Mouse (Mus musculus): ENCODE measurements around the gene Myh11.
A peak's percentile ranks its signal among the peaks of the same experiment; 100 is the strongest.

Myh11 gene

DNA sequence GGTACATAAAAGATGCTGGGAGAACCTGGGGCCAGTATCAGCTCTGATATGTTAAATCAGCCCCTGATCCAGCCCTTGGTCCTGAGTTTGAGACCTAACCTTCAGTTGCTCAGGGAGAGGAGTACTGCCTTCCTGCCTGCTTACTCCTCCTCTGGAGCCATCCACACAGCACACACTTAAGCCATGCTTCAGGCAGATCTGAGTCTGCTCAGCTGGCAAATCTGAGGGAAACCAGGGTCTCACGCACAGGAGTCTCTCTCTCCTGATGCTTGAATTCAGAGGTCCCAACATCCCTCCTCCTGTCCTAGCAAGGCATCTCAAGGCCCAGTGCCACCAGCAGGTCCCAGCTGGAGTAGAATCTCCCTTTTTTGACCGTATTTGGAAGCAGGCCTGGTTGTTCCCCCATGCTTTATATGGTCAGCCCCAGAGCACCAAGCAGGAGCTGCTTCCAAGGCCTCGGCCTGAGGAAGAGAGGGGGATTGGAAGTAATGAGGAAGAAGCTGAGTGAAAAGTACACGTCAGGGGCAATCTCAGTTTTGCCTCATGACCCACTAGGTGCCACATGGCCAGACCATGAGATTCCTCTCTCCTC is 18.7 kb downstream of the Myh11 start:
- no peak for DNase-seq (ENCODE audit: low spot score in 2 of 2)

DNA sequence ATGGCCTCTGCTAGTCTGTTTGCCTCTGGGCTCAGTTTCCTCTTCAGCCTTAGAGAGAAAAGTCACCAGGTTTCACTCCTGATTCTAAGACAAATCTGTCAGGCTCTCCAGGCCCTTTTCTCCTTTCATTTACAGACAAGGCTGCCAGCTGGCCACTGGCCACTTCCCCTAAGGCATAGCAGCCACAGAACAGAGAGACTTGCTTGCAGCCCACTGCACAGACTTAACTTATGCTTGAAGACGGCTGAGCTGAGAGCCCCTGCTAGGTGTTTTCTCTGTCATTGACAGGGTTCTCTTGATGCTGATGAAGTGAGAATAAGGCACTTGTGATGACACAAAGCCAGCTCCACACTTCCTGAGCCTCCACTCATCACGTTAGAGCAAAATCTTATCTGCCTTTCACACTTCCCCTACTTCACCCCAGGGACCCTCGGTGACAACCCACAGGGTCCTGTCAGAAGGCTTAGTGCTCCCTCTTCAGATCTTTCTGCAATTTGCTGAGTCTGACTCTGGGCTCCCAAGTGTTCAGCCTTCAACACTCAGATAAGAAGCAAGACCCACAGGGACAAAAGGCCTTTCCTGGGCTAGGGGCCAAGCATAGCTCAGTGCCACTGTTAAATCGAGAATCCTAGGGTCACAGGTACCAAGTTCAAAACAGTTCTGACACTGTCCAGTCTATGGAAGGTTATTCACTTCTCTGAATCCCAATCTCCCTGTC is 25.8 kb downstream of the Myh11 start:
- DNase-seq (ENCODE audit: low spot score in 2 of 2): no peak

DNA sequence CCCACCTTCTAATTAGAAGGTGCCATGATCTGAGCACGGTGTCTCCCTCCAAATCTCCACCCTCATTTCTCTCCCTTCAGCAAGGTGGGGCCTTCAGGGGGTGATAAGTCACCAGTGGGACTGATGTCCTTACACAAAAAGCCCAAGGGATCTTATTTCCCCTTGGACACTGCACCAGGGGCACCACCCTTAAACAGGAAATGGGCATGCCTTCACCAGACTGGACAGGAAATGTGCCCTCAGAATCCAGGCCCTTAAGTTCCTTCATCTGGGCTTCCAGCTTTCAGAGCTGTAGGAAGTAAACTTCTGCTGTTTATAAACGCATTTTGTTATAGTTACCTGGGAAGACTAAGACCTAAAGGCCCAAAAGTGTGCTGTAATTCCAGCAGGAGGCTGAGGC is 26.7 kb downstream of the Myh11 start:
- no peak for DNase-seq (ENCODE audit: low spot score in 2 of 2)

DNA sequence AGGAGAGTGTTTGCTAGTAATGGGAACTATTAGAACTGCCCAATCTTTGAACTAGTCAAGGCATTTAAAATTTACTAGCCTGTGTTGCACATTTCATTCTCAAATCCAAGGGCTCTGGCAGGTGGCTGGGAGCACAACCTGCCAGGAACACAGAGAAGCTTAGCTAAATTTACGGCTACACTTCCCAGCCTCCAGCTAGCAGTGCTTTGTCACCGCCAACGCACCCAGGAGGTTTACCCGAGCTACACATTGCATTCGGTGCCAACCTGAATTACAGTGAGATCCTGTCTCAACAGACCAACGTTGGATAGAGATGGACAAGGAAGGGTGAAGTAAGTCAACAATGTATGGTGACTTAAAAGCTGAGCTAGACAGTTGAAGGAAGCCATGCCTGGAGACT is 27.9 kb downstream of the Myh11 start:
- DNase-seq (ENCODE audit: low spot score in 2 of 2): no peak

DNA sequence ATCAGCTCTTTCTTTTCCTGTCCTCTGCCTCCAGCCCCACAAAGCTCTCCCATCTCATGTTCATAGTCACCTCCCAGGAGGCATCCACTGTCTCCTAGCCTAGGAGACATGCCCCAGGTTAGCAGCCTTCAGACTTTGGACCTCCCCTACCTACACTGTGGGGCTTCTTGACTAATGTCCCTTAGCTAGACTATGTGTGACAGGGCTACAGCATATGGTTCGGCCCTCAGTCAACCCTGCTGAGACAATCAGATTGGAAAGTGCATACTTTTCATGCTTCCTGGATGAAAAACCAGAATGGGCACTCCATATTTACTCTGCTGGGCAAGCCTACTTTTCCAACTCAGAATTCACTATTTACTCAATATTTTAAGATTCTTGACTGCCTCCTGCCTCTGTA is 28.8 kb downstream of the Myh11 start:
- DNase-seq (ENCODE audit: low spot score in 2 of 2): no peak

DNA sequence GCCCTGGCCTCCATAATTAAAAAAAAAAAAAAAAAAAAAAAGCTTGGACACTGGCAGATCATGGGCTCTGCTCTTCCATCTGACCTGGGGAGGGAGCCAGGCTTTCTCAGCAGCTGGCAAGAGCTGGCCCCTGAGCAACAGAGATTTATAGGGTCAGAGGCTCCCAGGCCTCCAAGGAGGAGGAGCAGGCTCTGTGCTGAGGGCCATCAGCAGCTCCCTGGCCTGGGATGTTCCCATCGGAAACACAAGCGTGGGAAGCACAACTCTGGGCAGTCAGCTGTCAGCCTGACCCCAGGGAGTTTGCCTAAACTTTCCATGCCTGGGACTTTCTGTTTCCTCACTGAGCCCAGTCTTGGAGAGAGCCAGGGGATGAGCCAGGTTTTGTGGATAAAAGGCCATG is 32.3 kb downstream of the Myh11 start:
- no peak for DNase-seq (ENCODE audit: low spot score in 2 of 2)

DNA sequence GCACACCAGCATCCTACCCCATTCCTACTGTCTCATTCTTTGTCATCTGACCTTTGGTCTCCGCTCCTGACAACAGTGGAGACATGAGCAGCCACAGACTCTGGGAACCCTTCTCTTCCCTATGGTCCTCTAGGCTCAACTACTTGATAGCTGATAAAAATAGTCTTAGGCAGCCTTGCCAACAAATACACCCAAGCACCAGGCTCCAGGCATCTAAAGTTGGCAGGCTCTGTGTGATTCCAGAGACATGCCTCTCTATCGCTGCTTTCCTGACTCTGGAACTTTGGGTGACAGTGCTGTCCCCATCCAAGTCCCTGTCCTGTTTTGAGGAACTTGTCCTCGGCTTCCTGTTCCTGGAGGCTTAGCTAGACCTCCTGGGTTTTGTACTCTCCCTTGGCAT is 37.6 kb downstream of the Myh11 start:
- no peak for DNase-seq (ENCODE audit: low spot score in 2 of 2)

DNA sequence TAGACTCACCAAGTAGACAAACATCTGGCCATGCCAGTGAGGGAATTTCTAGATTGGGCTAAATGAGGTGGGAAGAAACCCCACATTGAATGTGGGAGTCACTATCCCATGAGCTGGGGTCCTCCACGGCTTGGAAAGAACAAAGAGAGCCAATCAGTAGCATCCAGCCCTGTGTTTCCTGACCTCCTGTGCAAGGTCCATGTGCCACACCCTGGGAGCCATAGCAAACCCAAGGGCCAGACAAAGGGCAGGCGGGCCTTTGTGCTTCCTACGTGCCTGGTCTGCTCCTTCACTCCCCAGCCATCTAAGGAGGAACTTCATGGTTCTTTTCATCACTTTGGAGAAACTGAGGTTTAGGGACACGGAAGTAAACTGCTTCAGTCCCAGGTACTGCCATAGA is 38.3 kb downstream of the Myh11 start:
- no peak for DNase-seq (ENCODE audit: low spot score in 2 of 2)

DNA sequence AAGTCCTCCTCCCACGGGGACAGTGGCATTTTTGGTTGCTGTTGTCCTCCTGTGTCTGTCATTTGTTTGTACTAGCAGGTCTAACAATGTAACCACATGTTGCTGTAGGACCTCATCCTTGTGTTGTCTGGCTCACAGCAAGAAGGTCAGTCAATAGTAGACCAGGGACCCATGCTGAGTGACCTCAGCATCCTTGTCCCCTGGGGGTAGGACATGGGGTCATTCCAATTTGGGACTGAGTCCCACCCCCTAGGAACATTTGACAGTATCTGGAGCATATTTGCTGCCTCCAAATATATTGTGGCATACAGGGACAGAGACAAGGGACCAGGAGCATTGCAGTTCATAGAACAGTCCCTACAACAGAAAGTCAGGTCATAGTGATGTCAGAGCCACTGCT is 41.3 kb downstream of the Myh11 start:
- DNase-seq (ENCODE audit: low spot score in 2 of 2): no peak

DNA sequence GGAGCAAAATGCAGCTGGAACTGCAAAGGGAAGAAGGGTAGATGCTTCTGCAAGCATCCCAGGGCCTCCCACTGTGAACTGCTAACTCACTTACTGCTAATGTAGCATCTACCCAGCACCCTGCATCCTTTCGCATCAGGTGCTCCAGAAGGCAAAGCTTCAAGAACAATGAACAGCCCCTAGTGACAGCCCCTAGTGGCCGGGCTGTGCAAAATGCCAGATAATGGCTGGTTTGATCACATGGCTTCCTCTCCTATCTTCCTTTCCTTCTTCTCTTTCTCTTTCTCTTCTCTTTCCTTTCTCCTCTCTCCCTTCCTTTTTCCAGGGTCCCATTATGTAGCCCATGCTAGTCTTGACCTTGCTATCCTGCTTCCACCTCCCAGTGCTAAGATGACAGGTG is 48.6 kb downstream of the Myh11 start:
- DNase-seq (ENCODE audit: low spot score in 2 of 2): no peak

DNA sequence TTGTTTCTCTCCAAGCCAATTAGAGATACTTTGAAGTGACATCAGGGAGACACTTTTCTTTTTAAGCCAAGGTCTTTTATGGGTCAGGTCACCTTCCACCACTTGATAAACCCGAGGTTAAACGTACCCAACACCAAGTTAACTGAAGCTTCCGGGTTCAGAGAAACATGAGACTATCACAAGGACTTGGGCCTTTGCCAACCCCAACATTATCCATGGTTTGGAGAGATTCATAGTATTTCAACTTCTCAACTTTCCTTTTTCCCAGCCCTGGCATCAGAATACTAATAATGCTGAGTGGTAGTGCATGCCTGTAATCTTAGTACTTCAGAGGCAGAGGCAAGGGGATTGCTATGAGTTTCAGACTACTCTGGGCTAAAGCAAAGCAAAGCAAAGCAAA is 49.1 kb downstream of the Myh11 start:
- no peak for DNase-seq (ENCODE audit: low spot score in 2 of 2)

DNA sequence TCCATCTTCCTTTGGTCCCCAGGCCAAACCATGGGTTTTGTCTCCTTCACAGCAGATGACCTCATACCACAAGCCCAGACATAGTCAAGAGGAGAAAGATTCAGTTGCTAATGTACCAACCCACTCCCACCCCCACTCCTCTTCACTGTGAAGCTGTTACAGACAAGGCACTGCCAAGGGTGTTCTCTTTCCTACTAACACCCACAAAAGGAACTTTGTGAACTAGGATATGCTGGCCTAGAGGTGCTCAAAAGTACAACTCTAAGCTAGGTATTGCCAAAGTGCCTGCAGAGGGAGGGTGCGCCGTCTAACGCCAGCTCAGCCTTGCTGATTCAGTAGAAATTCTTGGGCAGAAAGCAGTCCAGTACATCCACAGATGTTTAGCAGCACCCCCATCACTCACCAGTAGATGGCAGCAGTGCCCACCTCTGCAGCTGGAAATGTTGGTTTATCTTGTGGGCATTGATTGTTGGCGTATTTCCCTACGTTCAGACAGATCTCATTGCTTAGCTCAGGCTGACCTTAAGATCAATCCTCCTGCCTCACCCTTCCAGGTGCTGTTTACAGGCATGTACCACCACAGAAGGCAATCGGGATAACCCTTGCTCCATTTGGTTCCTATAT is 54.0 kb downstream of the Myh11 start:
- DNase-seq (ENCODE audit: low spot score in 2 of 2): peak; percentile 71 to 72

DNA sequence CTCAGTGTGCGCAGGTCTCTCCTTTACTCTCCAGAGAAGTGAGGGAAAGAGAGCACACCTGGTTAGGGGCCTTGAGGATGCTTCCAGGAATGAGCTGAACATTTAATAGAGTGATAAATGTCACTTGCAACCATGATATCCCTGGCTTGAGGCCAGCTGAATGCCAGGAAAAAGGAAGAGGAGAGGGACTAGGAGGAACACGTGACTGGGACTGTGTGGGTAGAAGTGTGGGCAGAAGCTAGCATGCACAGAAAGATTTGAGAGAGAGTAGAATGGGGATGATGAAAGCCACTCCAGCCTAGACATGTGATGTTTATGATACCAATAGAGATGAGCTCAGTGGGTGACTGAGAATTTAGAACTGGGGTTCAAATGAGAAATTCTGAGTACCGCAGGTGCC is 76.0 kb downstream of the Myh11 start:
- no peak for DNase-seq (ENCODE audit: low spot score in 2 of 2)

DNA sequence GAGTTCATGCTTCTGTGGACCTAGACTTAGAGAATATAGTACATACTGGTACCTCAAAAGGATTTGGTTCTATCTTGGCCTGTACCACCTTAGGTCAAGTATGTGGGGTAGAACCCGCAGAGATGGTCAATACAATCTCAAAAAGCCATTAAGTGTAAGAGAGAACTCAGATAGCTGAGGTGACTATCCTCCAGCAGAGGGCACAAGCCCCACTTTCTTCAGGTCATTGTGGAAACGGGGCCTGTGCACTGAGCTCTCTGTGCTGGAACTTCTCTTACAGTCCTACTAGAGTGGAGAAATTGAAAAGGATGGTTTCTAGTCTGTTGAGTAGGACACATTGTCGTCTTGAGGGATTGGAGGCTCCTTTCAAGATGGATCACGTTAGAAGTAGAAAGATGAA is 92.4 kb downstream of the Myh11 start:
- DNase-seq (ENCODE audit: low spot score in 2 of 2): no peak

DNA sequence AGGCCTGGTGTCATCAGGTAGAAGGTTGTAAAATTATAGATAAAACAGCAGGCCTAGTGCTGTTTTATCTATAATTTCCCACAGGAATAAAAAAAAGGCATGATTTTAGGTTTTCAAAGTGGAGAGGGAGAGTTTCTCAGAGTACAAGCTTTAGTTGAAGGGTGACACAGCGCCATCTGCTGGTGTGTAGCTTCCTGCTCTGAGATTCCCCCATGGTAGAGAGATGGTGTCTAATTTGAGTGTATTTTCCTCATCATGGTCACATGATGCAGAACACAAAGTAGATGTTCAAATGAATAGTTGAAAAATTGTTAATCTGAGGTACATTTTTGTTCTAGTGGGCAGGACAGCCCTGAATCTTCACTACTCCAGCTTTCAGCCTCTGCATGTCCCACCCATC is 95.7 kb downstream of the Myh11 start:
- peak; percentile 46 to 66 for DNase-seq (ENCODE audit: low spot score in 2 of 2)

DNA sequence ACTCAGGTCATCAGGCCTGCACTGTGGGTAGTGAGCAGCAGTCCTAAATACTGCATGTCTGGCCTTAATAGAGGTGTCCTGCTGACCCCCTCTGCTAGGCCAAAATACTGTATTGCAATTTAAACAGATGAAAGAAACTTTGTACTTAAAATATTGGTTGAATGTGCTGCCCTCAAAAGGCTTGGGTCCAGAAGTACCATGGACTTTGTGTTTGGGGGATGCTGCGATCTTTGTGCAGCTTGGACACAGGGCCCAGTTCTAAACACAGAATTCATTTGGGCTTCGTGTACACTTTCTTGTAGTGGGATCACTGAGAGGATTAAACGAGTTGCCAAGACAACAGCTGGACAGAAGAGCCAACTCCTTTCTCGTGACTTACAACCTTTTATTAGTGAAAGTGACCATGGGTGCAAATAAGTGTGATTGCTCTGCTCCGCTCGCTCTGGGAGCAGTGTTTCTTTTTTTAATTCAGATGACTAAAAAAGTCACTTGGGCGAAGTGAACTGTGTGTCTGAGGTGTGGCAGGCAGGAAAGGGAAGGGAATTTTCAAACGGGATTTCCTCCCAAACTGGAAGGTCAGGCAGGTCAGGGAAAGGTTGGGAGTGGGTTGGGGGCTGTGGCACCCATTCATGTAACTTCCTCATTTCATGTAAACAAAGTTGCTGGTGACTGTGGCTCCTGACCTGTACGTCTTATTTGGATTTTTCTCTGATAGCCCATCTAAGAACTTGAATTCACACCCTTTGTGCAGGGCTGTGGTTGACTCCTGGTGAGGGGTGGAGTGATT is 96.8 kb downstream of the Myh11 start:
- no peak for DNase-seq (ENCODE audit: low spot score in 2 of 2)

DNA sequence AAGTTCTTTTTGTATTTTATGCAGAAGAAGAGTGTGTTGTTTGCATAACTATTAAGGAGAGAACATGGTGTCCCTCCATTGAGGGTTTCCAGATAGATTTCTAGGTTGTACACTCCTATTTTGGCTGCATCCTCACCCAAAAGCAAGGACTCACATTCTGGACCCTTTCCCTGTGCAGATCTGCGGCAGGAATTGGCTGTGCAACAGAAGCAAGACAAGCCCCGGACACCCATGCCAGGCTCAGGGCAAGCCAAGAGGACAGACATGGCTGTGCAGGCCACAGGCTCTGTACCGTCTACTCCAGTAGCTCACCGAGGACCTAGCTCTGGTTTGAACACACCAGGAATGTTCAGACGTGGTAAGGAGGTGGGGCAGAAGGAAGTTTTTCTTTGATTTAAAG is 105.7 kb downstream of the Myh11 start:
- no peak for DNase-seq (ENCODE audit: low spot score in 2 of 2)

DNA sequence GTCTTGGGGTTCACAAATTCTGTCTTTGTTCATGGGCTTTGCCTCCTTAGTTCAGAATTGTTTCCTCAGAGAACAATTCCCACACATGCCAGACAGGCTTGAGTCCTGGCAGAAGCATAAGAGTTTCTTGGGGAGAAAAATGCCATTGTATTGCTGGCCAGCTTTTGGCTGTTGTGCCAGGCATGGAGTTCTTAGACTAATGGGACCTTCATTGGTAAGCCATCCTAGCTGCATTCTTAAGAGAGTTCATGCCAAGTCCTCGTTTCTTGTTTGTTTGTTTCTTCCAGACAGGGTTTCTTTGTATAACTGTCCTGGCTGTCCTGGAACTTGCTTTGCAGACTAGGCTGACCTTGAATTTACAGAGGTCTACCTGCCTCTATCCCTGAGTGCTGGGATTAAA is 107.3 kb downstream of the Myh11 start:
- DNase-seq (ENCODE audit: low spot score in 2 of 2): no peak

DNA sequence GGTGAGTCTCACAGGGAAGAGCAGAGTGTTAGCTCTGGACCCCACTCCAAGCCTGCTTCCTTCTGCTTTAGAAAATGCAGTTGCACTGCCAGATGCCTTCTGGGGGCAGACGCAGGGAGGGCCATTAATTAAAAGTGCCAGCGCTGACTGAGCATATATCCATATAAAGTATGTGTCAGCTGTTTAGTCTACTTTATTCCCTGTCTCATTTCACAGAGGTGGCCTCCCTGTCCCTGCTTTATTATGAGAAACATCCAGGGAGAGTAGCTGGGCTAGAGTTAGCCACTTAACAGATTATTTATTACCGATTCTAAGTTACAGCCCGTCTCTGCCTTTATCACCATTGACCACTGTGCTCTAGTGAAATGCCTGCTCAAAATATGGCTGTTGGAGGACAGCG is 108.8 kb downstream of the Myh11 start:
- DNase-seq (ENCODE audit: low spot score in 2 of 2): no peak

DNA sequence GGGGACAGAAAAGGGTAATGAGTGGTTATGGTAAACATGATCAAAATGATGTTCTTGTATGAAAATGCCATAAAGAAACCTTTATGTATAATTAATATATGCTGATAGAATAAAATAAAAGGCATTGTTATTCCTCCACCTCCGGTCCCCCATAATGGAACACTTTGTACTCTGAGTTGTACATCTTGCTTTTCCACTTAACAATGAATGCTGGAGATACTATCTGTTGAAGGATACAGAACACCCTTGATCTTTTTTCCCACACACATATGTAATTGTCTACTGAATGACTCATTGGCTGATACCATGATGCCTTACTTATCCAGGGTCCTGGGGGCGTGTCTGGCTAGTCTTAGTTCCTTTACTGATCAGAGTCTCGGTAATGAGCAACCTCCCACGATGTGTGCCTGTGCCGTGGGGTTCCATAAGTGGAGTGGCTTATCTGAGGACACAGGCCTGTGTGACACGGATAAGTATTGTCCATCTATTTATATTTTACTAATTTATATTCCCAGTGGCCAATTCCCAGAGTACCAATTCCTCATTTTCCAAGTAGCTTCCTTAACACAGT is 110.9 kb downstream of the Myh11 start:
- DNase-seq (ENCODE audit: low spot score in 2 of 2): no peak

DNA sequence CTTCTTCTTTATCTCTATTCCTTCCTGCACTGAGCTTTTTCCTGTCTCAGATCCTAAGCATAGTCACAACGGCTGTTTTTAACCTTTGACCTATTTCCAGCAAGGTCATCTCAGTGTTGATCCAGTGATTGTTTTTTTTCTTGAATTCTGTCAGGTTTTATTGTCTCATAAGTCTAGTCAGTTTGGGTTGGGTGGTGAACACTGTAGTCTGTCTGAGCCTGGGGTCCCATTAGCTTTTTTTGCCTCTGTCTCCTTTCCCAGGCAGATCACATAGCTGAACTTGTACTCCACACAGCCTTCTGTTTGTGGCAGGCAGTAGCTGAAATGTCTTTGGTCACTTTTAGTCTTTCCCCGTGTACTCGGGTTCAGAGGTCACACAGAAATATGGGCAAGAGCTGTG is 113.1 kb downstream of the Myh11 start:
- no peak for DNase-seq (ENCODE audit: low spot score in 2 of 2)

DNA sequence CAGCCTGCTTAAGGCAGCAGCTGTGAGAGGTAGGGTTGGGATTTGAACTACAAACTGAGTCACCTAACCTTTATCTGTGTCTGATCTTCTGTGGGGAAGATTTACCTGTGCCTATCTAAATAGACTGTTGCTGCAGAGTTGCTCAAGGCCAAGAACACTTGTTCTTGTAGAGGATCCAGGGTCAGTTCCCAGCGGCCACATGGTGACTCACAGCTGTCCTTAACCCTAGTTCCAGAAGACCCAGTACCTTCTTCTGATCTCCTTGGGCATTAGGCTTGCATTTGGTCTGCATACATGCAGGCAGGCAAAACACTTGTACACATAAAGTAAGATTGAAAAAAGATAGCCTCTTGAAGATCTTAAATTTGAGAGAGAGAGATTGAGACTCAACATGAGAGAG is 121.5 kb downstream of the Myh11 start:
- DNase-seq (ENCODE audit: low spot score in 2 of 2): no peak
